Mouse (Mus musculus) brain, embryonic 18.5 days (tissue): ENCODE results near the gene Inpp5k.

Source experiments
- DNase-seq: peaks from one replicate; pipeline ENCODE4 v3.0.0-alpha.2; 2012; ENCODE audit warnings: low read depth, low spot score

The Inpp5k gene

DNA sequence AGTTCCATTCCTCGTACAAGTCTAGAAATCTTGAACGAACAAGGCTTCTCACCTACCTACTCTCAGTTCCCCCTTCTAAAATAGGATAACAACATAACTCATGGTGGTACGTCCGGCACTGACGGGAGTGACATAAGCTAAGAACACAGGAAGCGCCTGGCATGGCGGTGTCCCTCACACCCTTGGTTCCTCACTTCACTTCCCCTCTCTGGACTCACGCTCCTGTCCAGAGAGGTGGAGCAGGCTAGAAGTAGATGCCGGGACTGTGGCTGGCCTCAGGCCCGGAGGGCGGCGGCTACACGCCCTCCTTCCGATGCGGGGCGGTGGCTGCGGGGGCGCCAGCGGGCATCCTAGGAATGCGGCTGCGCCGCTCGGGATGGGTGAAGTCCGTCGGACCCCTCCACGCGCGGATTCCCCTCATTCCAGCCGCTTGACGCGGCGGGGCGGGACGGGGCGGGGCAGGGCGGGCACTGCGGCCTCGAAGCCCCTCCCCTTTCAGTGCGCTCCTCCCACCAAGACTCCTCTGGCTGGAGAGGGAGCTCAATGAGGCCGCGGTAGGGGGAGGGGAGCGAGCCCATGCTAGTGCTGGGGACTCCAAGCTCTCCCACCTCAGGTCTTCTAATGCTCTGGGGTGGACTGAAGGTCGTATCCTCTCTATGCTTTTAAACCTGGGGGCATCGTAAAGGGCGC is 23.1 kb downstream of the Inpp5k start:
- no peak for DNase-seq

DNA sequence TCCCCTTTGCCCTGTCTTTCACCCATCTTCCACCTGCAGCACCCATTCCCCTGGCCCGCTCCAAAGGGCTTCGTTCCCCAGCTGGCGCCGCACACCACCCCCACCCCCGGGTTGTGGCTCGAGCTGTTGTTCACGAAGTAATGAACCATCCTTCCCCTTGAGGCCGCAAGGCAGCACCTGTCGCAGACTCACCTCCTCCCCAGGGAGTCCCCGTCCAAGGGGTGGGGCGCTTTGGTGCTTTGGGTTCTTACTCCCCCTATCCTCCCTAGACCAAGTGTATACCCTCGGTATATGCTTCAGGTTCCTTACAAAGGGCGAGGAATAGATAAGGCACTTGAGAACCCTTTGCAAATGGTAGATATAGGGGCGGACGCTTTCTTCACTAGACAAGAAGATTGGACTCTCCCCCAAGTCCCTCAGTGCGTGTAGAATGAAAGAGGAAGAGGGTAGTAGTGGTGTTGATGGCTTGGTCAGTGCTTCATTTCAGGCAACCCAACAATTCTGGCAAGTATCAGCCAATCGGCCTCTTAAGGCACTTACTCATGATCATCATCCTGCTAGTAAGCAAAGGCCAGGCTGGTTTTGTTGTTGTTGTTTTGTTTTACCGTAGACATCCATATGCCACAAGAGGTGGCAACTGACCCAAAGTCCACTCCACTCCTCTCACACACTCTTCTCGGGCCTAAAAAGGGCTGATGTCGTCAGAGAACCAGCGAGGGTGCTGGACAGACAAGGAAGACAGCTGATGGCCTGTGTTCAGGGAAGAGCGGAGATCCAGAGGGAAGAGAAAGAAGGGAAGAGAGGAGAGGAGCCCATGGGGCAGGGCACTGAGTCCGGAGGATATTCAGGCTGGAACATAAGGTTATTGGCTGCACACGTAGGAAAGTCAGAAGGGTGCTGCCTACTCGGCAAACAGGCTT is 23.9 kb downstream of the Inpp5k start:
- no peak for DNase-seq

DNA sequence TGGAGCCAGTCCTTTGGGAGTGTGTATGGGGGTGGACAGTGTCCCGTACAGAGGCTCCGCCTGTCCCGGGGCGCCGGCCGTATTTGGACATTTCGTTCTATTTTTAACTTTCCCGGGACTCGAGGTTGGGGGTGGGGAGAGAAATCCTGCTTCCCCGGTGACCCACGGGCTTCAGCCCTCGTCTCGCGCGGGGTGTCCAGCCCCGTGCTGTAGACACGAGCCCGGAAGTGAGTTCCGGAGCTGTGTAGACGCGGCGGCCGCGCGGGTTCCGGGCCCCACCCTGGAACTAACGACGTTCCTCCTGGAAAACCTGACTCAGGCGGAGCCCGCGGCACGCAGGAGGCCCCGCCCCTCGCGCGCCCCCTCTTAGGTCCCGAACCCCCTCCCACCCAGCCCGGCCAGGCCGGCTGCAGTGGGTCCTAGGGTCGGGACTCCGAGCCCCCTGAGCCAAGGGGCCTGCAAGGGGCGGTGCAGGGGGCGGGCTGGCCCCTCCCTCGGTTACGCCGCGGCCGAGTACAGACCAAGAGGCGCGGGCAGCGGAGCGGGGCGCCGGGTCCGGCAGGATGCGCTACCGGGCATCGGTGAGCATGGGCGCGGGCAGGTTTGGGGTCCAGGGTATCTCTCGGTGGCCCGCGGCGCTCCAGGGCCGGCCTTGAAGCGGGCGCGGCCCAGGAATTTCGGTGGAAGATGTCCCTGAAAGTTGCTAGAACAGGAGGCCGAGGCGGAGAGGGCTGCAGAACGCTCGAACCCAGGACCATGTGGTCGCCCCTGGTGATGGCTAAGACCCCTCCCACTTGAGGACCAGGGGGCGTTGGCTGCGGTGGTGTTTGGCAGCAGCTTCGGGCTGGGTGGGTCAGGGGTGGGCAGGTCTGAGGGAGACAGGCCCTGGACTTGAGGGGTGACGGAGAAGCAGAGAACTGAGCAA is 25.1 kb downstream of the Inpp5k start:
- DNase-seq, result no peak

DNA sequence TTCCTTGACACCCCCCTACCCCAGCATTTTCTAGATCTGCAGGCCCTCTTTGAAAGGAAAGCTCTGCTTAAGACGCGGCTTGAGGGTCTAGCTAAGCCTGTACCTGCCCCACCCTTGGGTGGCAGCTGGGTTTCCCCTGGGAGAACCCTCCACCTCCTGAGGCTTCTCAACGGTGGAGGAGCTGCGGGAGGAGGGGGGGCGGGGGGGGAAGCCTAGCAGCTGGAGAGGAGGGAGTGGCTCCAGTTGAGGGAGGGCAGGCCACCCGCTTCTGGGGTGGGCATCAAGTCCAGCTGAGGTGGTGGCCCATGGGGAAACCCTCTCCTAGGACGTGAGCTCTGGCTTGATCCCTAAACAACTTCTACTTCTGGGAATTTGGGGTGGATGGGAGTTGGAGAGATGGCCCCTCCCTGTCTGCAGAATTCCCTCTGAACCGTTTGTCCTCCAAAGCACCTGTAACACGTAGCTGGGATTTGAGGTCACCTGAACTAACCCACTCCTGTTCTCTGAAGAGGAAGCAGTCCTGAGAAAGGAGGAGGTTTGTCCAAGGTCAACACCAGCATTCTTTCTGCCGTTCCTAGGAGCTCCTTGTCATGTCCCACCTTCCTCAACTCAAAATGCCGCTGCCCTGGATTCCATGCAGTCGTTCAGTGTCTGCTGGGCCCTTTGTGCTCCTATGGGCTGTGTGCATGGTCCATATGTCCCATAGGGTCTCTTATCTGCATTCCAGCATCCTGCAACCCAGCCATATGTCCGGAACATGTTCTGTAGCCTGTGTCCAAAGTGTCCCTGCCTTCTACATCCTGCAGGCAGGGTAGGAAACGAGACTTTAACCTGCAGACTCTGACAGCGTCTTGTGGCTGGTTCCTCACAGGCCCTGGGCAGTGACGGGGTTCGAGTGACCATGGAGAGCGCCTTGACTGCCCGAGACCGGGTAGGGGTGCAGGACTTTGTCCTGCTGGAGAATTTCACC is 26.1 kb downstream of the Inpp5k start:
- no peak for DNase-seq

DNA sequence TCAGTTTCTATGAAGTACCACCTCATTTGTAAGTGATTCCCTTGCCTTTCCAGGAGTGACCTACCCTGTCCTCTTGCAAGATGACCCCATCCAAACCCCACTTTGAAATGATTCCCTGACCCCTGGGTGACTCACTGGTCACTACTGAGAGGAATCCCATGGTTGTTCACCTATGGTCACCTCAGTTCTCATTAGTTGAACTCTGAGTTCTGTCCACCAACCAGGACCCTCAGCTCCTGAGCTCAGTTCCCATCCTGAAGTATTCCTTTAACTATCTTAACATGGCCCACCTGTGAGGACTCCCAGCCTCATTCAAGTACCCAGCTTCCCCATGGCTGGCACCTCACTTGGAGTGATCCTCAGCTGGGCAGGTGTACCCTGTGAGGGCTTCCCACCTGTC is 27.1 kb downstream of the Inpp5k start:
- DNase-seq, result no peak

DNA sequence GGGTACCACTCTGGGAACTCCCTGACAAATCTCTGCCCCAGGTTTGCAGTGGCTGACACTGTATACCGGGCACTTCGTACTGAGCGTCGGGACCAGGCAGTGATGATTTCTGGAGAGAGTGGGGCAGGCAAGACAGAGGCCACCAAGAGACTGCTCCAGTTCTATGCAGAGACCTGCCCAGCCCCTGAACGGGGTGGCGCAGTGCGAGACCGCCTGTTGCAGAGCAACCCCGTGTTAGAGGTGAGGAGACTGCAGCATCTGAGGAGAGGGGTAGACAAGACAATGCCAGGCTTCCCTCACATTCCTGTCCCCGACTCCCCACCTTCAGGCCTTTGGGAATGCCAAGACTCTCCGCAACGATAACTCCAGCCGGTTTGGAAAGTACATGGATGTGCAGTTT is 27.5 kb downstream of the Inpp5k start:
- no peak for DNase-seq

DNA sequence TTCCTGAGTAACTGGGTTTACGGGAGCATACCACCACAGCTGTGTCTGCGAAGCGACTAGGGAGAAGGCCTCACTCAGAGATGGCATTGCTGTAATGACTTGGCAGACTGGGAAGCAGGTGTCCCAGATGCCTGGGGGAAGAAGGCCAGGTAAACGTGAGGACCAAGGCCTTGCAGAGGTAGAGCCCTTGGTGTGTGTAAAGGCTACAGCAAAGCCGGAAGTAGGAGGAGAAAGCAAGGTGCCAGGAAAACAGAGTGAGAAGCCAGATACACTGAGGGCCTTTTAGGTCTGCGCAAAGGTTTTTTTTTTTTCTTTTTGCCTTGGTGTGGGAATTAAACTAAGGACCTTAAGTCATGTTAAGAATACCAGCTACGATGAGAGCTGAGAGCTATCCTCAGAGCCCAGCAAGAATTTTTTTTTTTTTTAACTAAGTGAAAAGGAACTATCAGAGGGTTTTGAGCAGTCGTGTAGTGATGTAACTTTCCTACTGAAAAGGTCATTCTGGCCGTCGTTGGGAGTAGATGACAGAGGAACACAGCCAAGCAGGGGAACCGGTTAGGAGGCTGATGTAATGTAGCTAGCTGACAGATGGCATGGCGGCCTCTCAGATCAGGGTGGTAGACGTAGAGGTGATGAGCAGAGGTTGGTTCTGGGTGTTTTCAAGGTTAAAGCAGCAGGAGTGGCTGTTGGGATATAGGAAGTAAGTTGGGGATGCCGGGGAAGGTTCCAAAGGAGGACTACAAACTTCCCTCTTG is 28.4 kb downstream of the Inpp5k start:
- DNase-seq, result no peak

DNA sequence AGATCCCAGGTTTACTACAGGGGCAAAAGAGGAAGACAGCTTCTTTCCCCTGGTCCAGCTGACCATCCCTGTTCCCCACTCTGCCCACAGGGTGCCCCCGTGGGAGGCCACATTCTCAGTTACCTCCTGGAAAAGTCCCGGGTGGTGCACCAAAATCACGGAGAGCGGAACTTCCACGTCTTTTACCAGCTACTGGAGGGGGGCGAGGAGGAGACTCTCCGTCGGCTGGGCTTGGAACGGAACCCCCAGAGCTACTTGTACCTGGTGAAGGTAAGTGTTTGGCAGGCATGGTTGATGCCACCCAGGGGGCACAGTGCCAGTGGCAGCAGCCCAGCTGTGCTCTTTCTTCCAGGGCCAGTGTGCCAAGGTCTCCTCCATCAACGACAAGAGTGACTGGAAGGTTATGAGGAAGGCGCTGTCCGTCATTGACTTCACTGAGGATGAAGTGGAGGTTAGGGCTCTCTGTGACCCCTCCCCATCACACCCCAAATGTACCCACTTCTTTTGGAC is 29.3 kb downstream of the Inpp5k start:
- DNase-seq, result no peak

DNA sequence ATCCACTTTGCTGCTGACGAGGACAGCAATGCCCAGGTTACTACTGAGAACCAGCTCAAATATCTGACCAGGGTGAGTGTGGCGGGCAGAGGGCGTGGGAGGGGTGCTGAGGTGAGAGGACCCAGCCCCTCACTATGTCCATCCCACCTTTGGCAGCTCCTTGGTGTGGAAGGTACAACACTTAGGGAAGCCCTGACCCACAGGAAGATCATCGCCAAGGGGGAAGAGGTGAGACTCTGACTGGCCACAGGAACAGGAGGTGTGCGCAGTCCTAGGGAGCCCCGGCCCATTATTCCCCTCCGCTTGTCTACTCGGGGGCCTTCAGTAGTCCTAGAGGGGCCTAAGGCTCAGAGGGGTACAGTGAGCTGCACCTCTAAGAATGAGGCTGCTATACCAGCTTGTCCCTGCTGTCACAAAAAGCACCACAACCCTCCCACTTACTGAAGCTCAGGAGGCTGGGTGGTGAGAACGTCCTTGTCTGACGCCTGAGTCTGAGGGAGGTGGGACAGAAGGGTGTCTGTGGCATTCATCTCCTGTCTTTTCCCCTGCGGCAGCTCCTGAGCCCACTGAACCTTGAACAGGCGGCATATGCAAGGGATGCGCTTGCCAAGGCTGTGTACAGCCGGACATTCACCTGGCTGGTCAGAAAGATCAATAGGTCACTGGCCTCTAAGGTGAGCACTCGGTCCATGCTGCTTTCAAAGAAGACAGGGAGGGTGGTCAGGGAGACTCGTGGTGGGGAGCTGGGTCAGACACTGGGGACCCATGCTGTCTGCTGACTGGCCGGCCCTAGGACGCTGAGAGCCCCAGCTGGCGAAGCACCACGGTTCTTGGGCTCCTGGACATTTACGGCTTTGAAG is 30.4 kb downstream of the Inpp5k start:
- DNase-seq, result no peak

DNA sequence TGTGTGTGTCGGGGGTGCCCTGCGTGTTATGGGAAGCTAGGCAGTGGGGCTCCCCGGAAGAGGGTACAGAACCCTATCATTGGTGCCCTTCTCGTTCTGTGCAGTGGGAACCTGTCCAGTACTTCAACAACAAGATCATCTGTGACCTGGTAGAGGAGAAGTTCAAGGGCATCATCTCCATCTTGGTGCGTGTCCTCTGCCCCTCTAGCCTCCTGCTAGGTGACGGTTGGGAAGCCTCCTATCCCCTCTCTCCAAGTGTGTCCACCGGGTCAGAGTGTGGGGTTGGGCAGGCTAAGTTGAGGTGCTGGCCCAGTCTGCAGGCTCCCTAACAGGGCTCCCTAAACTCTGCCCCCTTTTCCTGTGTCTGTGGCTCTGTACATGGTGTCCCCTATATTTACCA is 31.3 kb downstream of the Inpp5k start:
- no peak for DNase-seq

DNA sequence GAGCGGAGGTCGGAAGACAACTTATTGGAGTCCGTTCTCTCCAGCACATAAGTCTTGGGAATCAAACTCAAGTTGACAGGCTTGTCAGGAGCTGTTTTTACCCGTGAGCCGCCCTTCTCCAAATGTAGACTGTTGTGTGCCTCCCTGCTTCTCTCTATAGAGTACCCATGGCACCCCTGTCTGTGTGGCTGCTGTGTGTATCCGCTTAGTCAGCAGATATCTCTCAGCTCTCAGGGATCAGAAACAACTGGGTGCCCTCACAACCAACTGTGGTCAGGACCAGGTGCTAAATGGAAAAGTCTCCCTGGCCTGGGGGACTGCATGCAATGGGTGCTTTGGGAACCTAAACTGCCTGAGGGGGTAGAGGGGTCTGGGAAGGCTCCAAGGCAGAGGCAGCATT is 35.5 kb downstream of the Inpp5k start:
- DNase-seq, result no peak

DNA sequence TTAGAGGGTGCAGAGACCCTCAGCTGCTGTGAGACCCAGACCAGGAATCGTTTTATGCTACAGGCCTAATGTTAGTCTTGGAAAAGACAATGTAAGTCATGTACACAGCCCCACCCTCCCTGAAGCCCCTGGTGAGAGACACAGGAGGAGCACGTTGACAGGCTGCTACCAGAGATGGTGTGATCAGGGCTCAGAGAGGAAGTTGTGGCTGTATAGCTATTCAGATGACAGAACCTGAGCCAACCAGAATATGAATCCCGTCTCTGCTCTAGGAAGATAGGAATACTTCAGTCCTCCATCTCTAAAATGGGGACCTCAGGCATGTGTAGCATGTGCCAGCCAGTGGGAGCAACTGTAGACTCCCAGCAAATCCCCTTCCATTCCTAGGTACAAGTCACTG is 37.8 kb downstream of the Inpp5k start:
- DNase-seq, result no peak

DNA sequence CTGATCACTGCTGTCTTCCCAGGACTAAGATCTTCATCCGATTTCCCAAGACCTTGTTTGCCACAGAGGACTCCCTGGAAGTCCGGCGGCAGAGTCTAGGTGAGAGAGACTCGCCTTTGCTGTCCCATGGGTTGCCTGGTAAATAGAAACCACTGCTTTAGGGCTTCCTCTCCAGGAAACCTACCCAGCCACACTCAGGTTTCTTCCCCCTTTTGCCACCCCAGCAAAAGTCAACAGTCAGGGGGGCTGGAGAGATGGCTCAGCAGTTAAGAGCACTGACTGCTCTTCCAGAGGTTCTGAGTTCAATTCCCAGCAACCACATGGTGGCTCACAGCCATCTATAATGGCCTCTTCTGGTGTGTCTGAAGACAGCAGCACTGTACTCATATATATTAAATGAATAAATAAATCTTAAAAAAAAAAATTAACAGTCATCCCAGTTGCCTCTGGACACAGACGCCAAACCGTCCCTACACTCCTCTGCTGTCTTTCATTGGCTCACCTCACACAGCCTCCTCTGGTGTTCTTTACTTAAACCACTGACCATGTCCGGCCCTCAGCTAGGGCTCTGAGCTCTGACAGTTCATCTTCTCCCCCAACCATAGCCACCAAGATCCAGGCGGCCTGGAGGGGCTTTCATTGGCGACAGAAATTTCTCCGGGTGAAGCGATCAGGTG is 38.5 kb downstream of the Inpp5k start:
- DNase-seq, result no peak

DNA sequence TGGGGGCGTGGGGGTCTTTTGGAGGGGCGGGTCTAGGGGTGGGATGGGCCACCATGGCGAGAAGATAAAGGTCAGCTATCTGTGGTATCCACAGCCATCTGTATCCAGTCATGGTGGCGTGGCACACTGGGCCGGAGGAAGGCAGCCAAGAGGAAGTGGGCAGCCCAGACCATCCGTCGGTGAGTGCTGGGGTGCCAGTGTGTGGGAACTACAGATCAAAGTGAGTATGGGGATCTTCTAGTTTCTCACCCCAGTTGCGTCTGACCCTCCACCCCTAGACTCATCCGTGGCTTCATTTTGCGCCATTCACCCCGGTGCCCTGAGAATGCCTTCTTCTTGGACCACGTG is 39.0 kb downstream of the Inpp5k start:
- no peak for DNase-seq

DNA sequence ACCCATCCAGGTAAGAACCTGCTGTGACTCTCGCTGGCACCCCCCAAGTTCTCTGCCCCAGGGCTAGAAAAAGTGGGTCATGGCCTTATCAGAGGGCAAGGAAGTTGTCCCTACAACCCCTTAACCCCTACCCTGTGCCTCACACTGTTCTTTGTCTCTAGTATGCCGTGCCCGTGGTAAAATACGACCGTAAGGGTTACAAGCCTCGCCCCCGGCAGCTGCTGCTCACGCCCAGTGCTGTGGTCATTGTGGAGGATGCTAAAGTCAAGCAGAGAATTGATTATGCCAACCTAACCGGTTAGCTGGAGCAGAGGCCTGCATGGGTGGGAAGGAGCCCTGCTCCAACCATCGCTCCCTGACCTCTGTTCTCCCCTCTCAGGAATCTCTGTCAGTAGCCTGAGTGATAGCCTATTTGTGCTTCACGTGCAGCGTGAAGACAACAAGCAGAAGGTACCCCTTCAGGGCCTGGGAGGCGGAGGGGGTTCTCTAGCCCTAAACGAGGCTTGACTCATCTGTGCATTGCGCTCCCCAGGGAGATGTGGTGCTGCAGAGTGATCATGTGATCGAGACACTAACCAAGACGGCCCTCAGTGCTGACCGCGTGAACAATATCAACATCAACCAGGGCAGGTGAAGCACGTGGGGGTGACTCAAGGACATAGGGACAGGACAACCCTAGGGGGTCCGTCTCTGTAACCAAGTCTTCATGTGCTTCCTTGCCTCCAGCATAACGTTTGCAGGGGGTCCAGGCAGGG is 40.8 kb downstream of the Inpp5k start:
- no peak for DNase-seq

DNA sequence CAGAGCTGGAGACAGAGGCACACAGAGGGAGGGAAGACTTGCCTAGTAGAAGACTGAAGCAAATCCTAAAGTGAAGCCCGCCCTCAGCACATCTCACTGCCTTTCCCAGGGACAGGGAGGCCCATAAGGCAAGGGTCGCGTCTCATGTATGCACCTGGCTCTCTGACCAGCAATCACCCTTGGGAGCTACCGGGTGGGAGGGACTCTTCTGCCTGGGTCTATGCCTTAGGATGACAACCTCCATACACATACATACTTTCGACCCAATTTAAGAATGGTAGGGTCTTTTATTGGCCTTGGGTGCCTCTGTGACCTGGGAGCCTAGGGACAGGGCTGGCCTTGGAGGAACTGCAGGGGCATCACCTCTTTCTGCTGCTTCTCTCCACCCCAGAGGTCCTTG is 42.6 kb downstream of the Inpp5k start:
- no peak for DNase-seq

DNA sequence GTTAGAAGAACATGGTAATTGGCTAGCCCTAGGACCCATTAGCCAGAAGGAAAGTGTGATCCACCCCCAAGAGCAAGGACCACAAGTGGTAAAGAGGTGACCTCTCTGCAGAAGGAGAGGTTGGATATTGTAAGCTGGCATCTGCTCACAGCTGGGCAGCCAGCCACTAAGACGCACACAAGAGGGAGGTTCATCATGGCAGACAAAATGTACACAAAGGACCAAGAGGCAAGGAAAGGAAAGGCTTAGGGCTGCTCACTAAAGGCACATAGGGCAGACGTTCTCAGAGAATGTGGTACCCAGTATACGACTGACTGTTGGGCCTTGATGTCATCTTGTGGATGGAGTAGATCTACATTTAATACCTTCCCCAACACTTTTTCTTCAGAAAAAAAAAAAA is 44.1 kb downstream of the Inpp5k start:
- DNase-seq, result no peak
